Mouse (Mus musculus): Measurements from ENCODE around the gene Itga5. TPM values are rescaled to one million over a fixed set of nuclear protein-coding genes. Genes with fewer than 3 reads are reported as not detected.

Itga5 gene
- total and polyA plus RNA-seq, 2 experiments from 2014 or later, result 3.2 to 3.5 TPM

GRCm38 (mm10) chr15:103315011-103315502 is 51.5 kb downstream of the Itga5 start:
- no peaks in the 10 kb centered on the region for H3K4me1 ChIP-seq (ENCODE audit: insufficient read depth)
- peak; percentile 81 for DNase-seq
- 3% methylated on average over 17 of the region's 18 CpGs for WGBS
- H3K4me2 ChIP-seq (ENCODE audit: low read depth), result peak overlapping the region; percentile 33
- no peak overlapping the region for H3K4me3 ChIP-seq (ENCODE audit: low read depth, low read length)
- peak; percentile 92 for ATAC-seq
- H3K9me3 ChIP-seq (ENCODE audit: low read length), result no peaks in the 10 kb centered on the region
- H3K9ac ChIP-seq, result 0 out of 2 replicates have a peak overlapping the region, but pooled peaks have one; percentile 10
- H3K27me3 ChIP-seq (ENCODE audit: insufficient read depth, low read length), result no peaks in the 10 kb centered on the region
- H3K27ac ChIP-seq (ENCODE audit: low read depth, low read length), result no peak overlapping the region
- peaks cover 36% of the 10 kb centered on the region for H3K36me3 ChIP-seq (ENCODE audit: insufficient read depth)
- peak; percentile 84 for TF ChIP-seq CTCF (IDR thresholded peaks at IDR 0.05; ENCODE audit: low read depth)

GRCm38 (mm10) chr15:103314181-103314580 is 52.4 kb downstream of the Itga5 start:
- H3K27me3 ChIP-seq (ENCODE audit: insufficient read depth, low read length), result no peaks in the 10 kb centered on the region
- H3K9ac ChIP-seq, result no peak overlapping the region
- H3K36me3 ChIP-seq (ENCODE audit: insufficient read depth), result peaks cover 36% of the 10 kb centered on the region
- H3K9me3 ChIP-seq (ENCODE audit: low read length), result no peaks in the 10 kb centered on the region
- peak overlapping the region; percentile 57; the same call in 1 of the 2 replicates for H3K27ac ChIP-seq (ENCODE audit: low read depth, low read length)
- H3K4me2 ChIP-seq (ENCODE audit: low read depth), result 0 out of 2 replicates have a peak overlapping the region, but pooled peaks have one; percentile 33
- ATAC-seq (no peak), DNase-seq (no peak)
- H3K4me3 ChIP-seq (ENCODE audit: low read depth, low read length), result no peak overlapping the region
- TF ChIP-seq CTCF (IDR thresholded peaks at IDR 0.05; ENCODE audit: low read depth), result no peak
- no peaks in the 10 kb centered on the region for H3K4me1 ChIP-seq (ENCODE audit: insufficient read depth)
- 60% methylated on average over 19 of the region's 22 CpGs for WGBS

GRCm38 (mm10) chr15:103313495-103314095 is 53.0 kb downstream of the Itga5 start:
- DNase-seq (peak; percentile 91), ATAC-seq (peak; percentile 44)
- no peak overlapping the region for H3K9ac ChIP-seq
- TF ChIP-seq CTCF (IDR thresholded peaks at IDR 0.05; ENCODE audit: low read depth), result peak; percentile 93
- WGBS, result 21% methylated on average over 18 of the region's 18 CpGs
- peak overlapping the region; percentile 57; the same call in 1 of the 2 replicates for H3K27ac ChIP-seq (ENCODE audit: low read depth, low read length)
- no peaks in the 10 kb centered on the region for H3K27me3 ChIP-seq (ENCODE audit: insufficient read depth, low read length)
- H3K9me3 ChIP-seq (ENCODE audit: low read length), result no peaks in the 10 kb centered on the region
- H3K4me1 ChIP-seq (ENCODE audit: insufficient read depth), result no peaks in the 10 kb centered on the region
- no peak overlapping the region for H3K4me3 ChIP-seq (ENCODE audit: low read depth, low read length)
- peaks cover 32% of the 10 kb centered on the region for H3K36me3 ChIP-seq (ENCODE audit: insufficient read depth)
- H3K4me2 ChIP-seq (ENCODE audit: low read depth), result no peak overlapping the region

- Histone ChIP-seq H3K9ac (no peak within 1 kb of the TSS), H3K4me2 (ENCODE audit: low read depth) (no peak within 1 kb of the TSS), H3K27ac (ENCODE audit: low read depth, low read length) (no peak within 1 kb of the TSS), H3K36me3 (ENCODE audit: insufficient read depth) (peaks cover 2% of the 10 kb centered on the region; the same call in 1 of the 2 replicates), H3K9me3 (ENCODE audit: low read length) (no peaks in the 10 kb centered on the region), H3K27me3 (ENCODE audit: insufficient read depth, low read length) (no peaks in the 10 kb centered on the region), H3K4me3 (ENCODE audit: low read depth, low read length) (no peak within 1 kb of the TSS), H3K4me1 (ENCODE audit: insufficient read depth) (peaks cover 18% of the 10 kb centered on the region)
- 73% methylated on average over 6 of the region's 6 CpGs for WGBS
- no peak for ATAC-seq
- TF ChIP-seq CTCF (IDR thresholded peaks at IDR 0.05; ENCODE audit: low read depth), result no peak
- DNase-seq, result no peak
Measured at GRCm38 (mm10) chr15:103310365-103310910, 56.1 kb downstream of the Itga5 start, which contains the start of gene Gpr84. TSS of gene Gpr84 (minus strand) at chr15:103310612.

- Histone ChIP-seq H3K4me3 (ENCODE audit: low read depth, low read length) (no peak overlapping the region), H3K4me2 (ENCODE audit: low read depth) (no peak overlapping the region), H3K4me1 (ENCODE audit: insufficient read depth) (peaks cover 25% of the 10 kb centered on the region), H3K9ac (peak overlapping the region; percentile 14; the same call in 1 of the 2 replicates), H3K36me3 (ENCODE audit: insufficient read depth) (no peaks in the 10 kb centered on the region), H3K27me3 (ENCODE audit: insufficient read depth, low read length) (no peaks in the 10 kb centered on the region), H3K27ac (ENCODE audit: low read depth, low read length) (no peak overlapping the region), H3K9me3 (ENCODE audit: low read length) (no peaks in the 10 kb centered on the region)
- DNase-seq (no peak), ATAC-seq (no peak)
- 64% methylated on average over 26 of the region's 26 CpGs for WGBS
- no peak for TF ChIP-seq CTCF (IDR thresholded peaks at IDR 0.05; ENCODE audit: low read depth)
Measured at GRCm38 (mm10) chr15:103308876-103309580, 57.5 kb downstream of the Itga5 start.

GRCm38 (mm10) chr15:103308056-103308875 is 58.3 kb downstream of the Itga5 start:
- H3K4me2 ChIP-seq (ENCODE audit: low read depth), result no peak overlapping the region
- H3K4me3 ChIP-seq (ENCODE audit: low read depth, low read length), result no peak overlapping the region
- no peaks in the 10 kb centered on the region for H3K36me3 ChIP-seq (ENCODE audit: insufficient read depth)
- peak overlapping the region; percentile 14; the same call in 1 of the 2 replicates for H3K9ac ChIP-seq
- H3K9me3 ChIP-seq (ENCODE audit: low read length), result no peaks in the 10 kb centered on the region
- no peak for DNase-seq
- peaks cover 28% of the 10 kb centered on the region for H3K4me1 ChIP-seq (ENCODE audit: insufficient read depth)
- H3K27ac ChIP-seq (ENCODE audit: low read depth, low read length), result no peak overlapping the region
- H3K27me3 ChIP-seq (ENCODE audit: insufficient read depth, low read length), result no peaks in the 10 kb centered on the region
- no peak for TF ChIP-seq CTCF (IDR thresholded peaks at IDR 0.05; ENCODE audit: low read depth)
- WGBS, result 51% methylated on average over 28 of the region's 28 CpGs
- ATAC-seq, result no peak

All from forebrain, postnatal 0 days (tissue).